Mouse (Mus musculus): ENCODE measurements around the gene Mrpl39. TPM values are rescaled to one million over a fixed set of nuclear protein-coding genes. Genes with fewer than 3 reads are reported as not detected.

The Mrpl39 gene
- total and polyA plus RNA-seq, 3 experiments: 49.4 to 169 (median 62.0) TPM

DNA sequence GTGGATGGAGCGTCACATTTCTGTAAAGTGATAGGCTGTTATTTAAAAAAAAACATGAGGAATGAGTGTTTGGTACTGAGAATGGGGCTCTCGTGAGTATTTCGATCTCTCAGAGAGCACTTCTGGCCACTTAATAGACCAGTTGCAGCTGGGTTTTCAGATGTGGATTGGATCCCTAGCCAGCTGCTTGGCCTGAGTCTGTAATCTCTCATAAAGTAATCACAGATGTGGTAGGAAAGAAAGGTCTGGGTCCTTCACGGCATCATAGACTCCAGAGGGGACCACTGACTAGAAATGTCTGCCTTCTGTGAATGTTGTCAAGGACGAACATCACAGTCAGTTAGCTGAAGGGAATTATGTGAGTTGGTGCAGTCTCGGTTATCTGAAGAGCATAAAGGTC, 42.9 kb upstream of the Mrpl39 start:
- Histone ChIP-seq H3K36me3 (replicated peaks) (no peaks in the 10 kb centered on the region), H3K4me1 (ENCODE audit: insufficient read depth, low read depth, low read length) (no peaks in the 10 kb centered on the region), H3K4me3 (ENCODE audit: low read depth, low read length) (no peak overlapping the region), H3K9me3 (replicated peaks) (peaks cover 11% of the 10 kb centered on the region), H3K27me3 (ENCODE audit: insufficient read depth, low read length) (no peaks in the 10 kb centered on the region; the same call in 1 of the 2 replicates)
- no peak for TF ChIP-seq GATA1 (IDR thresholded peaks at IDR 0.05; ENCODE audit: borderline replicate concordance, low read length)
- no peak for TF ChIP-seq CTCF (IDR thresholded peaks at IDR 0.05; ENCODE audit: low read depth, low read length)
- TF ChIP-seq TAL1 (conservative IDR thresholded peaks at IDR 0.05; ENCODE audit: low read depth, low read length): no peak
- TF ChIP-seq POLR2AphosphoS5 (IDR thresholded peaks at IDR 0.05; ENCODE audit: insufficient replicate concordance, low read depth, low read length): no peak
- TF ChIP-seq GATA2 (IDR thresholded peaks at IDR 0.05; ENCODE audit: borderline replicate concordance, low read depth, low read length): no peak
- no peak for ATAC-seq (ENCODE audit: extremely low read depth, insufficient number of reproducible peaks, low FRiP score, poor library complexity, severe bottlenecking)
- DNase-seq (ENCODE audit: low spot score): no peak

DNA sequence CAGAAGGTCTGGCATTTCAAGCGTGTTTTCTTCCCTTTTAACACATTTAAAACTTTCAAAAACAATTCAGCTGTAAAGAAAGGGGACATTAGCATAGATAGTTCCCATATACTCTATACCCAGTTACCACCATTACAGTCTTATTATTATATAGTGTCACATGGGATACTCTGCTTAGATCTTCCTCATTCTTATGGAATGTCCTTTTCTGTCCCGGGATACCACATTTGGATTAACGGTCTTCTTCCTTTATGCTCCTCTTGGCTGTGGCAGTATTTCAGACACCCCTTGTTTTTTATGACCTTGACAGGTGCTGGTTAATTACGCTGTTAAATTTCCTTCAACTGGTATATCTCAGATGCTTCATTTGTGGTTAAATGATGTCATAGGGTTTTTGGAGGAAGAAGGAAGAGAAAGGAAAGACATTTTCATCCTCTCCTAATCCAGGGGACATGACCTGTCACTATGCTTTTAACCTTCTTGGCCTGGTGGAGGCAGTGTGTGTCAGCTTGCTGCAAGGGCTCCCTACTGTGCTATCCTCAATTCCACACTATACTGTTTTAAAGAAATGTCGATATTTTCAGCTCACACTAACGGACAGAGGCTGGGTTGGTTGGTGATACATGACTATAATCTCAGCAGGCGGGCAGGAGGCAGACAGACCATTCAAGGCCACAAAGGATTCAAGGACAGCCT, 40.7 kb upstream of the Mrpl39 start:
- no peak for DNase-seq (ENCODE audit: low spot score)
- no peak for ATAC-seq (ENCODE audit: extremely low read depth, insufficient number of reproducible peaks, low FRiP score, poor library complexity, severe bottlenecking)
- Histone ChIP-seq H3K9me3 (replicated peaks) (peaks cover 11% of the 10 kb centered on the region), H3K36me3 (replicated peaks) (no peaks in the 10 kb centered on the region), H3K27me3 (ENCODE audit: insufficient read depth, low read length) (no peaks in the 10 kb centered on the region; the same call in 1 of the 2 replicates), H3K4me1 (ENCODE audit: insufficient read depth, low read depth, low read length) (no peaks in the 10 kb centered on the region), H3K4me3 (ENCODE audit: low read depth, low read length) (no peak overlapping the region)
- TF ChIP-seq CTCF (IDR thresholded peaks at IDR 0.05; ENCODE audit: low read depth, low read length) (no peak), GATA1 (IDR thresholded peaks at IDR 0.05; ENCODE audit: borderline replicate concordance, low read length) (no peak), POLR2AphosphoS5 (IDR thresholded peaks at IDR 0.05; ENCODE audit: insufficient replicate concordance, low read depth, low read length) (no peak), TAL1 (conservative IDR thresholded peaks at IDR 0.05; ENCODE audit: low read depth, low read length) (no peak), GATA2 (IDR thresholded peaks at IDR 0.05; ENCODE audit: borderline replicate concordance, low read depth, low read length) (no peak)

DNA sequence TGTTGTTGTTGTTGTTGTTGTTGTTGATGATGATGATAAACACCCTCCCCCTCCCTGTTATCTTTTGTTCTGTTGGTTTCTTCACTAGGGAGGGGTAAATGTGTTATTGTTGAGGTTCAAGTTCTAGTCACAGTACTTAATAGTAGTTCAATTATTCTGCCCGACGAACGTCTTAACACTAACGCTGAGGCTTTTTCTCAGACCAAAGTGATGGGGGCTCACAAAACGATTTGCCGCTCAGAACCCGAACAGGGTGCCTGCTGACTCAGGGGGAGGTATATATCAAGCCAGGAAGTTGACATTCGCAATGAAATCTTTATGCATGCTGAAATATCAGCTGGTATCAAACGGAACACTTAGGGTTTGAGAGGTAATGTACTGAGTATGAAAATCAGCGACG, 39.8 kb upstream of the Mrpl39 start:
- ATAC-seq (ENCODE audit: extremely low read depth, insufficient number of reproducible peaks, low FRiP score, poor library complexity, severe bottlenecking) (no peak), DNase-seq (ENCODE audit: low spot score) (no peak)
- H3K36me3 ChIP-seq (replicated peaks): no peaks in the 10 kb centered on the region
- H3K27me3 ChIP-seq (ENCODE audit: insufficient read depth, low read length): no peaks in the 10 kb centered on the region; the same call in 1 of the 2 replicates
- H3K4me1 ChIP-seq (ENCODE audit: insufficient read depth, low read depth, low read length): no peaks in the 10 kb centered on the region
- TF ChIP-seq CTCF (IDR thresholded peaks at IDR 0.05; ENCODE audit: low read depth, low read length): no peak
- TF ChIP-seq TAL1 (conservative IDR thresholded peaks at IDR 0.05; ENCODE audit: low read depth, low read length): no peak
- H3K4me3 ChIP-seq (ENCODE audit: low read depth, low read length): no peak overlapping the region
- H3K9me3 ChIP-seq (replicated peaks): peaks cover 11% of the 10 kb centered on the region

DNA sequence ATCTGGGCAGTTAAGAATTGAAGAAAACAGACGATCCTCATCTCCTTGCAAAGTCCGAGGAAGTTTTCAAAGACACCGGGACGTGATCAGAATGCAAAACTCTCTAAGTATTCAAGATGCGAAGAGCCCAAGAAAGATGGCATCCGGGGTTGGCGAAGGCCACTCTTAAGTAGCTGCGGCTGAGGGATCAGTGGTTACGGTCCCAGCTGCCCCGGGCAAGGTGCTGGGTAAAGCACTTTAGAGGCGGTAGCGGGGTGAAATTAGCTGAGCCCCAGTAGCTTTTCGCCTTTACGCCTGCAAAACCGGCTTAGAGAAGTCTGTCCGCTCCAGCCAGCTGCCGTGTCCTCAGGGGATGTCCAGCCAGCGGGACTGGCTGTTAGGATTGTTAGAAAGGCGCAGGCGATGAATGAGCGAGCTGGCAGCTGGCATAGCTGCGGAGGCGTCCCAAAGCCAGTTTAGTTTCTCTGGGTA, 39.3 kb upstream of the Mrpl39 start:
- H3K27me3 ChIP-seq (ENCODE audit: insufficient read depth, low read length): no peaks in the 10 kb centered on the region; the same call in 1 of the 2 replicates
- TF ChIP-seq POLR2AphosphoS5 (IDR thresholded peaks at IDR 0.05; ENCODE audit: insufficient replicate concordance, low read depth, low read length): no peak
- no peak for TF ChIP-seq GATA1 (IDR thresholded peaks at IDR 0.05; ENCODE audit: borderline replicate concordance, low read length)
- no peak for TF ChIP-seq GATA2 (IDR thresholded peaks at IDR 0.05; ENCODE audit: borderline replicate concordance, low read depth, low read length)
- no peak for TF ChIP-seq CTCF (IDR thresholded peaks at IDR 0.05; ENCODE audit: low read depth, low read length)
- TF ChIP-seq TAL1 (conservative IDR thresholded peaks at IDR 0.05; ENCODE audit: low read depth, low read length): no peak
- no peaks in the 10 kb centered on the region for H3K36me3 ChIP-seq (replicated peaks)
- ATAC-seq (ENCODE audit: extremely low read depth, insufficient number of reproducible peaks, low FRiP score, poor library complexity, severe bottlenecking): no peak
- peaks cover 11% of the 10 kb centered on the region for H3K9me3 ChIP-seq (replicated peaks)
- H3K4me3 ChIP-seq (ENCODE audit: low read depth, low read length): no peak overlapping the region
- no peak for DNase-seq (ENCODE audit: low spot score)
- H3K4me1 ChIP-seq (ENCODE audit: insufficient read depth, low read depth, low read length): no peaks in the 10 kb centered on the region

DNA sequence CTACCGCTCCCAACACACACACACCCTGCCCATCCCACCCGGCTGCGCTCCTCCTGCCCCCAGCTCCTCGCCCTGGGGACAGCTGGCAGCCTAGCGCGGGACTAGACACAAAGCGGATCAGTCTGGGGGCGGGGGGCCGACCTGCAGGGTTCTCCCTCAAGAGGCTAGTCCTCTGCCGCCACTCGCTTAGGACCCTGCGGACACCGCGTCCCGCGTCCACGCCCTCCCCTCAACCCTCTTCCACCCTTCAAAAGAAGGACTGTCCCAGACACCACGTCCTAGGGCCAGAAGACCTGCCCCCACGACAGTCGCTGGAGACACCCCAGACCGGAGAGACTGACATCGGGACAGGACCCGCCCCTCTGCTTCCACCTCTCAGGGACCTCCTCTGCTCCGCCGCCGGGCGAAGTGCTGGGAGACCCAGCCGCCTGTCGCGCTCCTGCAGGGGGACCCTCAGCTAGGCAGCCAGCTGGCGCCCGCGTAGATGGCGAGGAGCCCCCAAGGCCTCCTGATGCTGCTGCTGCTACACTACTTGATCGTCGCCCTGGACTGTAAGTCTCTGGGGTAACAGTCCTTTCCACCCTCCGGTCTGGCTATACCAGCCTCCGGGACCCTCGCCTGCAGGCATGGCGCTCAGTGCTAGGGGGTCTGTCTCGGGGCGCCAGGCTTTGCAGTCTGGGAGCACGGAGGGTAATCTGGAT, 38.6 kb upstream of the Mrpl39 start, which contains the start of gene Jam2:
TSS of gene Jam2 (plus strand) at position 121 of the 701 bp plus-strand sequence.
- ATAC-seq (ENCODE audit: extremely low read depth, insufficient number of reproducible peaks, low FRiP score, poor library complexity, severe bottlenecking) (no peak), DNase-seq (ENCODE audit: low spot score) (no peak)
- Histone ChIP-seq H3K4me3 (ENCODE audit: low read depth, low read length) (no peak within 1 kb of the TSS), H3K4me1 (ENCODE audit: insufficient read depth, low read depth, low read length) (no peaks in the 10 kb centered on the region), H3K36me3 (replicated peaks) (no peaks in the 10 kb centered on the region), H3K27me3 (ENCODE audit: insufficient read depth, low read length) (no peaks in the 10 kb centered on the region; the same call in 1 of the 2 replicates), H3K9me3 (replicated peaks) (peaks cover 11% of the 10 kb centered on the region)
- TF ChIP-seq TAL1 (conservative IDR thresholded peaks at IDR 0.05; ENCODE audit: low read depth, low read length) (no peak), CTCF (IDR thresholded peaks at IDR 0.05; ENCODE audit: low read depth, low read length) (no peak), GATA1 (IDR thresholded peaks at IDR 0.05; ENCODE audit: borderline replicate concordance, low read length) (no peak), GATA2 (IDR thresholded peaks at IDR 0.05; ENCODE audit: borderline replicate concordance, low read depth, low read length) (no peak), POLR2AphosphoS5 (IDR thresholded peaks at IDR 0.05; ENCODE audit: insufficient replicate concordance, low read depth, low read length) (no peak)

DNA sequence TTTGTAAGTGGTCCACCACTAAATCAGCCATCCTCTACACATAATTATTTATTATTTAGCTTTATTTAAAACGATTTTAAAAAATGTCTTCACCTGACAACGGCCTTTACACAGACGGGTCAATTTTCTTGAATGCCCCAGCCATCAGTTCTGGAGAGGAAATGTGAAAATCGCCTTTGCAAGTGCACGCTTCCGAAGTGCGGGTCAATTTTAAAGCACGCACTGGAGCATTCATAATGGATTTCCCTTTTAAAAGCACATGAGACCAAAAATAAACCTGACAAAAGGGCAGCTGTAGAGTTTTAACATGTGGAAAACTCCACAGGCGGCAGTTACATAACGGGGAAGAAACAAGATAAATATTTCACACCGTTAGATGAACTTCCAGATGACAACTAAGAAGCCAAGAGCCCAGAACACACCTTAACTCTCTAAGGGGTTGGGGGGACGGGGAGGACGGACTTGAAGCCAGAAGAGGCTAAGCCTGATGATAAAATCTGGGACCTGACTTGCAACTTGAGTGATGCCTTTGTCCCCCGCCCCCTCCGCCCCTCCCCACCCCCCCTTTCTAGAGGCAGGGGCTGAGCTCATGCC, 37.8 kb upstream of the Mrpl39 start:
- ATAC-seq (ENCODE audit: extremely low read depth, insufficient number of reproducible peaks, low FRiP score, poor library complexity, severe bottlenecking) (no peak), DNase-seq (ENCODE audit: low spot score) (no peak)
- TF ChIP-seq POLR2AphosphoS5 (IDR thresholded peaks at IDR 0.05; ENCODE audit: insufficient replicate concordance, low read depth, low read length) (no peak), CTCF (IDR thresholded peaks at IDR 0.05; ENCODE audit: low read depth, low read length) (no peak)
- H3K9me3 ChIP-seq (replicated peaks): peaks cover 11% of the 10 kb centered on the region
- no peaks in the 10 kb centered on the region for H3K4me1 ChIP-seq (ENCODE audit: insufficient read depth, low read depth, low read length)
- H3K27me3 ChIP-seq (ENCODE audit: insufficient read depth, low read length): no peaks in the 10 kb centered on the region; the same call in 1 of the 2 replicates
- H3K36me3 ChIP-seq (replicated peaks): no peaks in the 10 kb centered on the region
- H3K4me3 ChIP-seq (ENCODE audit: low read depth, low read length): no peak overlapping the region

Measured in G1E (cell line).